Mouse (Mus musculus): Measurements from ENCODE around the gene Lrrc17. TPM values are rescaled to one million over a fixed set of nuclear protein-coding genes. Genes with fewer than 3 reads are reported as not detected.
"Not testable (repeated sequence)": the region's sequence is repeated elsewhere in the genome, so short reads cannot be mapped to it uniquely, and the experiment has no call there.

The Lrrc17 gene
- total RNA-seq, 2 experiments from 2014 or later: 19.8 to 20.2 TPM

- DNase-seq (ENCODE audit: low spot score in 2 of 2): peak in 1 of 2 experiments; percentile 5
Observed at GRCm38 (mm10) chr5:21532921-21533320, 10.4 kb upstream of the Lrrc17 start.

GRCm38 (mm10) chr5:21542226-21542625, 1.1 kb upstream of the Lrrc17 start:
- no peak for DNase-seq (ENCODE audit: low spot score in 2 of 2)

- DNase-seq (ENCODE audit: low spot score in 2 of 2): no peak
Observed at GRCm38 (mm10) chr5:21544821-21545220, 1.5 kb downstream of the Lrrc17 start.

- no peak for DNase-seq (ENCODE audit: low spot score in 2 of 2)
Observed at GRCm38 (mm10) chr5:21545227-21545626, 1.9 kb downstream of the Lrrc17 start.

GRCm38 (mm10) chr5:21545786-21546185, 2.4 kb downstream of the Lrrc17 start:
- no peak for DNase-seq (ENCODE audit: low spot score in 2 of 2)

GRCm38 (mm10) chr5:21547005-21547404, 3.6 kb downstream of the Lrrc17 start:
- no peak for DNase-seq (ENCODE audit: low spot score in 2 of 2)

GRCm38 (mm10) chr5:21553685-21554084, 10.3 kb downstream of the Lrrc17 start:
- DNase-seq (ENCODE audit: low spot score in 2 of 2): no peak

GRCm38 (mm10) chr5:21554732-21555131, 11.4 kb downstream of the Lrrc17 start:
- DNase-seq (ENCODE audit: low spot score in 2 of 2): no peak

GRCm38 (mm10) chr5:21556502-21556901, 13.1 kb downstream of the Lrrc17 start:
- no peak for DNase-seq (ENCODE audit: low spot score in 2 of 2)

- no peak for DNase-seq (ENCODE audit: low spot score in 2 of 2)
Observed at GRCm38 (mm10) chr5:21563936-21564335, 20.6 kb downstream of the Lrrc17 start.

- DNase-seq (ENCODE audit: low spot score in 2 of 2): no peak
Observed at GRCm38 (mm10) chr5:21565392-21566065, 22.2 kb downstream of the Lrrc17 start.

- DNase-seq (ENCODE audit: low spot score in 2 of 2): no peak
Observed at GRCm38 (mm10) chr5:21567784-21568183, 24.4 kb downstream of the Lrrc17 start.

GRCm38 (mm10) chr5:21572764-21573416, 29.5 kb downstream of the Lrrc17 start:
- no peak for DNase-seq (ENCODE audit: low spot score in 2 of 2)

GRCm38 (mm10) chr5:21574386-21575209, 31.2 kb downstream of the Lrrc17 start:
- DNase-seq (ENCODE audit: low spot score in 2 of 2): no peak

- DNase-seq (ENCODE audit: low spot score in 2 of 2): no peak
Observed at GRCm38 (mm10) chr5:21575210-21575550, 31.8 kb downstream of the Lrrc17 start.

- DNase-seq (ENCODE audit: low spot score in 2 of 2): no peak
Observed at GRCm38 (mm10) chr5:21578136-21578535, 34.8 kb downstream of the Lrrc17 start.

- no peak for DNase-seq (ENCODE audit: low spot score in 2 of 2)
Observed at GRCm38 (mm10) chr5:21586763-21587162, 43.4 kb downstream of the Lrrc17 start.

- DNase-seq (ENCODE audit: low spot score in 2 of 2): no peak
Observed at GRCm38 (mm10) chr5:21587683-21588082, 44.3 kb downstream of the Lrrc17 start.

- no peak for DNase-seq (ENCODE audit: low spot score in 2 of 2)
Observed at GRCm38 (mm10) chr5:21588220-21588619, 44.9 kb downstream of the Lrrc17 start.

GRCm38 (mm10) chr5:21592106-21592505, 48.7 kb downstream of the Lrrc17 start:
- no peak for DNase-seq (ENCODE audit: low spot score in 2 of 2)

GRCm38 (mm10) chr5:21593201-21593709, 49.9 kb downstream of the Lrrc17 start:
- no peak for DNase-seq (ENCODE audit: low spot score in 2 of 2)

- not testable (repeated sequence) for DNase-seq (ENCODE audit: low spot score in 2 of 2)
Observed at GRCm38 (mm10) chr5:21599536-21599935, 56.2 kb downstream of the Lrrc17 start.

Data from adrenal gland, postnatal 4 days (tissue).